Mouse (Mus musculus): ENCODE data around the gene Tsga10ip.
A peak's percentile ranks its signal among the peaks of the same experiment; 100 is the strongest.
"Not testable (repeated sequence)": the region's sequence is repeated elsewhere in the genome, so short reads cannot be mapped to it uniquely, and the experiment has no call there.

Gene Tsga10ip

GRCm38 (mm10) chr19:5389647-5390046 lies 12.7 kb downstream of the Tsga10ip start:
- DNase-seq (ENCODE audit: low read depth, low spot score): no peak

- DNase-seq (ENCODE audit: low read depth, low spot score): peak; percentile 86
Measured at GRCm38 (mm10) chr19:5388588-5389242, 13.6 kb downstream of the Tsga10ip start, which contains the start of gene Sart1. Gene Sart1 (minus strand): TSS chr19:5388703.

GRCm38 (mm10) chr19:5388011-5388441 lies 14.3 kb downstream of the Tsga10ip start:
- no peak for DNase-seq (ENCODE audit: low read depth, low spot score)

GRCm38 (mm10) chr19:5384715-5385114 lies 17.6 kb downstream of the Tsga10ip start:
- DNase-seq (ENCODE audit: low read depth, low spot score): no peak

GRCm38 (mm10) chr19:5383326-5383725 lies 19.0 kb downstream of the Tsga10ip start:
- DNase-seq (ENCODE audit: low read depth, low spot score): no peak

GRCm38 (mm10) chr19:5377446-5377845 lies 24.9 kb downstream of the Tsga10ip start:
- DNase-seq (ENCODE audit: low read depth, low spot score): no peak

- no peak for DNase-seq (ENCODE audit: low read depth, low spot score)
Measured at GRCm38 (mm10) chr19:5374748-5375147, 27.6 kb downstream of the Tsga10ip start.

- DNase-seq (ENCODE audit: low read depth, low spot score): no peak
Measured at GRCm38 (mm10) chr19:5374177-5374576, 28.1 kb downstream of the Tsga10ip start.

- no peak for DNase-seq (ENCODE audit: low read depth, low spot score)
Measured at GRCm38 (mm10) chr19:5372724-5373123, 29.6 kb downstream of the Tsga10ip start.

GRCm38 (mm10) chr19:5370932-5371331 lies 31.4 kb downstream of the Tsga10ip start:
- no peak for DNase-seq (ENCODE audit: low read depth, low spot score)

GRCm38 (mm10) chr19:5367455-5367854 lies 34.9 kb downstream of the Tsga10ip start:
- no peak for DNase-seq (ENCODE audit: low read depth, low spot score)

- DNase-seq (ENCODE audit: low read depth, low spot score): no peak
Measured at GRCm38 (mm10) chr19:5367053-5367359, 35.3 kb downstream of the Tsga10ip start, which contains the start of gene Banf1. Gene Banf1 (minus strand): TSS chr19:5367168.

GRCm38 (mm10) chr19:5366175-5367052 lies 35.9 kb downstream of the Tsga10ip start, which contains the start of gene Eif1ad:
Gene Eif1ad (plus strand): TSS chr19:5366741.
- peak; percentile 94 for DNase-seq (ENCODE audit: low read depth, low spot score)

- DNase-seq (ENCODE audit: low read depth, low spot score): no peak
Measured at GRCm38 (mm10) chr19:5365751-5366150, 36.6 kb downstream of the Tsga10ip start.

GRCm38 (mm10) chr19:5364124-5364523 lies 38.2 kb downstream of the Tsga10ip start:
- no peak for DNase-seq (ENCODE audit: low read depth, low spot score)

- no peak for DNase-seq (ENCODE audit: low read depth, low spot score)
Measured at GRCm38 (mm10) chr19:5362186-5362585, 40.1 kb downstream of the Tsga10ip start.

GRCm38 (mm10) chr19:5356080-5356479 lies 46.2 kb downstream of the Tsga10ip start:
- no peak for DNase-seq (ENCODE audit: low read depth, low spot score)

- no peak for DNase-seq (ENCODE audit: low read depth, low spot score)
Measured at GRCm38 (mm10) chr19:5353609-5354008, 48.7 kb downstream of the Tsga10ip start.

GRCm38 (mm10) chr19:5349502-5349873 lies 52.8 kb downstream of the Tsga10ip start, which contains the start of gene Cst6:
Gene Cst6 (minus strand): TSS chr19:5349574.
- DNase-seq (ENCODE audit: low read depth, low spot score): not testable (repeated sequence)

GRCm38 (mm10) chr19:5348526-5349501 lies 53.5 kb downstream of the Tsga10ip start:
- DNase-seq (ENCODE audit: low read depth, low spot score): no peak

GRCm38 (mm10) chr19:5348064-5348463 lies 54.3 kb downstream of the Tsga10ip start:
- DNase-seq (ENCODE audit: low read depth, low spot score): no peak
